Mouse (Mus musculus) hindbrain, embryonic 15.5 days (tissue): ENCODE results near the gene Rchy1. TPM values are rescaled to one million over a fixed set of nuclear protein-coding genes. Genes with fewer than 3 reads are reported as not detected.
"Not testable (repeated sequence)": the region's sequence is repeated elsewhere in the genome, so short reads cannot be mapped to it uniquely, and the experiment has no call there.

Source experiments
- ATAC-seq: fragments of 200-750 bp; cut with Nextera tagmentation; 2 replicates; pipeline ENCODE4 v1.8.0; 2017; ENCODE audit warnings: low read depth, moderate number of reproducible peaks, moderate TSS enrichment; ENCODE audit not compliant: low FRiP score
- H3K27ac ChIP-seq: fragments of 300-500 bp; sonication (generic); replicated peaks from 2 replicates; pipeline ENCODE4 v1.5.1; 2015; ENCODE audit warnings: mild to moderate bottlenecking, inconsistent platforms
- H3K27me3 ChIP-seq: fragments of 300-500 bp; sonication (generic); 2 replicates; pipeline ENCODE4 v1.6.1; 2015; ENCODE audit warnings: control low read depth, inconsistent platforms
- H3K36me3 ChIP-seq: fragments of 300-500 bp; sonication (generic); 2 replicates; pipeline ENCODE4 v1.6.1; 2015; ENCODE audit warnings: control low read depth, inconsistent platforms
- H3K4me1 ChIP-seq: fragments of 300-500 bp; sonication (generic); replicated peaks from 2 replicates; pipeline ENCODE4 v1.6.1; 2015; ENCODE audit warnings: control low read depth, inconsistent platforms
- H3K4me2 ChIP-seq: fragments of 300-500 bp; sonication (generic); 2 replicates; pipeline ENCODE4 v1.6.1; 2015; ENCODE audit warnings: moderate library complexity, mild to moderate bottlenecking, inconsistent platforms
- H3K4me3 ChIP-seq: fragments of 300-500 bp; sonication (generic); 2 replicates; pipeline ENCODE4 v1.5.1; 2015; ENCODE audit warnings: mild to moderate bottlenecking, inconsistent platforms
- H3K9ac ChIP-seq: fragments of 300-500 bp; sonication (generic); 2 replicates; pipeline ENCODE4 v1.6.1; 2015; ENCODE audit warnings: inconsistent platforms
- H3K9me3 ChIP-seq: fragments of 300-500 bp; sonication (generic); 2 replicates; pipeline ENCODE4 v1.6.1; 2016; ENCODE audit warnings: control low read depth, inconsistent platforms
- WGBS: fragments of 180-500 bp; shearing (Covaris S2); methylation state at CpG from one replicate; pipeline ENCODE4 v1.1.7; 2015; 5-methylcytosine and 5-hydroxymethylcytosine counted together
- polyA plus RNA-seq: library from polyadenylated mRNA; unstranded; fragments of >200 nt; fragmentation: Nextera tagmentation; extraction: Ambion mirVana; gene quantifications from 2 replicates; pipeline ENCODE4 v1.2.1, GENCODE M21; 2015

Gene Rchy1
- polyA plus RNA-seq, 1 experiment from 2014 or later = 85.0 TPM

DNA sequence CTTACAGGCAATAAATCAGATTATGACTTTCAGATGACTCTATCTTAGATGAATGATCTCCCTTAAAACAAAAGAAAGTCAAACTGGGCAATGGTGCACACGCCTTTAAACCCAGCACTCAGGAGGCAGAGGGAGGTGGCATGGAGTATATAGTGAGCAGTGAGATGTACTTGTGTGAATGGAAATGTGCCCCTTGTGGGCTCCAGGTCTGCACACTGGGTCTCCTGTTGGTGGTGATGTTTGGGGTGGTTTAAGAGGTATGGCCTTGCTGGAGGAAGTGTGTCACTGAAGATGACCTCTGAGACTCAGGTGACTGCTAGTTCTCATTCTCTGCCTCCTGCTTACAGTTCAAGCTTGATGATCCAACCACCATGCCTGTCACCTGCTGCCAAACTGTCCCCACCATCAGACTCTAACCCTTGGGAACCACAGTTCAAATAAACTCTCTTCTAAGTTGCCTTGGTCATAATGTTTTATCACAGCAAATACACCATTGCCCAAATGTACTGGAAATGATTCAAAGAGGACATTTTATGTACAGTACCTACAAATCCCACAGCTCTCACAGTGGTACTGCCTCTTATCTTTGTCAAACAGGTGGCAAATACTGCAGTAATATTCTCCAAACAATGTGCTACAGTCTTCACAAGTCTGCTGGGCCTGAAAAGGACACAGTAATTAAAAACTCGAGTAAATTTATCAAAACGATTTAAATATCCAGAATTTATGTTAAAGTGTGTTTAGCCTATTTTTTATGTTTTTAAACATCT, 5.7 kb downstream of the Rchy1 start:
- H3K27ac ChIP-seq = no peak overlapping the region
- peaks cover 26% of the 10 kb centered on the region for H3K4me1 ChIP-seq
- H3K27me3 ChIP-seq = no peaks in the 10 kb centered on the region
- H3K9ac ChIP-seq = no peak overlapping the region
- no peak overlapping the region for H3K4me3 ChIP-seq
- no peak overlapping the region for H3K4me2 ChIP-seq
- WGBS = 94% methylated on average over 3 of the region's 3 CpGs
- H3K9me3 ChIP-seq = no peaks in the 10 kb centered on the region
- peaks cover 33% of the 10 kb centered on the region for H3K36me3 ChIP-seq
- no peak for ATAC-seq

DNA sequence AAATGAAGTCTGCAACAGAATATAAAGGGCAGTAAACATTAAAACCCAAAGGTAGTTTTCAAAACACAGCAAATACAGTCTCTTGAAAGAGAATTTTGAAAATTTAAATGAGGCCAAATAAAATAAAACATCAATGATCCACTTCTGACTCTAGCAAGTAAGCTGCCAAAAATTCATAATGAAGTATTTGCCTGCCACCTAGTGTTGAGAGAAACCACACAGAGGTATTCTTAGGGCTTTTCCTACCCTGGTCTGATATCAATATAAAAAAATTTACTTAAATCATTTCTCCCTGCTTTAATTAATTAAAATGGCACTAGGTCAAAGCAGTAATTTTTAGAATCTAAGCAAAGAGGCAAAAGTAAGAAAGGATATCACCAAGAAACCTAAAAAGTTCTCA, 11.5 kb downstream of the Rchy1 start:
- no peak overlapping the region for H3K4me3 ChIP-seq
- H3K27ac ChIP-seq = no peak overlapping the region
- H3K4me2 ChIP-seq = no peak overlapping the region
- no peaks in the 10 kb centered on the region for H3K9me3 ChIP-seq
- H3K9ac ChIP-seq = no peak overlapping the region
- H3K27me3 ChIP-seq = no peaks in the 10 kb centered on the region
- ATAC-seq = no peak; the same call in 1 of the 2 replicates
- peaks cover 57% of the 10 kb centered on the region for H3K36me3 ChIP-seq
- H3K4me1 ChIP-seq = no peaks in the 10 kb centered on the region

DNA sequence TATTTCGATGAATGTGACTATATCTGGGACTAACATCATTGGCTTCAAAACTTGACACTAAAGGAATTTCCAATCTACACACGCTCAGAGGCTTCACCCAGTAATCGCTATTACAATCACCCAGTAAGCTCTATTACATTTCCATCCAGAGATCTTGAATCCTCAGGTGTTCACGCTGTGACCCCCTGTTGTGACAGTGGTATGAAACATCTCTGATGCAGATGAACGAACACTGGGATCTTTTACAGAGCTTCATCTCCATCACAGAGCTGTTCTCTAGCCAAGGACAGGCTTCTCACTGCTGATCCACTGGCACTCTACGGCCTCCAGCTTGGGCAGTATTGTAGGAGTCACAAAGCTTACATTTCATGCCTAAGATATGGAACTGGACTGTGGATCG, 13.4 kb downstream of the Rchy1 start:
- Histone ChIP-seq H3K36me3 (peaks cover 50% of the 10 kb centered on the region), H3K27me3 (no peaks in the 10 kb centered on the region), H3K9ac (no peak overlapping the region), H3K4me2 (no peak overlapping the region), H3K9me3 (no peaks in the 10 kb centered on the region), H3K4me3 (no peak overlapping the region), H3K4me1 (no peaks in the 10 kb centered on the region), H3K27ac (no peak overlapping the region)
- no peak for ATAC-seq
- WGBS = 89% methylated on average over 7 of the region's 7 CpGs

DNA sequence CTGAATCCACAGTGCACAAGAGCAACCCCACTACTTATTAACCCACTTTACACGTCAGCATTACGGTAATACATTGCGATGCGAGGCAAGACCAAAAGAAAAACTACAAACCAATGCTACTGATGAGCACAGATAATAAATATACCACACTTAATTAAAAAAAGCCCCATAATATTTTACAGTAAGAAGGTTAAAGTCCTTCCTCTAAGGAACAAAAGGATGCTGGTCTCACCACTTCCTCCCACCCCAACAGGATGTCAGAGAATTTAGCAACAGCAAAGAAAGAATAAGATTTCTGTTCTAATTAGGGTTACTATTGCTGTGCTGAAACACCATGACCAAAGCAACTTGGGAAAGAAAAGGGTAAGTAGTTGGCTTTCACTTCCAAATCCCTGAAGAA, 15.9 kb downstream of the Rchy1 start:
- H3K27me3 ChIP-seq = no peaks in the 10 kb centered on the region
- WGBS = 98% methylated on average over 4 of the region's 4 CpGs
- peaks cover 34% of the 10 kb centered on the region for H3K36me3 ChIP-seq
- H3K4me2 ChIP-seq = no peak overlapping the region
- H3K9me3 ChIP-seq = no peaks in the 10 kb centered on the region
- H3K9ac ChIP-seq = no peak overlapping the region
- H3K4me1 ChIP-seq = no peaks in the 10 kb centered on the region
- H3K4me3 ChIP-seq = no peak overlapping the region
- no peak for ATAC-seq
- H3K27ac ChIP-seq = no peak overlapping the region

DNA sequence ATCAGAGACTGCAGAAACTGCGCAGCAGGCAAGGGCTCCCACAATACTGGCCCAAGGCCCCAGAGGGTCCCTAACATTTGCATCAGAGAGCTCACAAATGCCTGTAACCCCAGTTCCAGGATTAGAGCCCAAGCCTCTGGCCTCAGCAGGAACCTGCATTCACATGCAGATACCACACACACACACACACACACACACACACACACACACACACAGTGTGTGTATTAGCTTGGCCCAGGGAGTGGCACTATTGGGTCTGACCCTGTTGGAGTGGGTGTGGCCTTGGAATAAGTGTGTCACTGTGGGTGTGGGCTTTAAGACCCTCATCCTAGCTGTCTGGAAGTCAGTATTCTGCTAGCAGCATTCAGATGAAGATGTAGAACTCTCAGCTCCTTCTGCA, 17.3 kb downstream of the Rchy1 start:
- not testable (repeated sequence) for H3K4me2 ChIP-seq, H3K27me3 ChIP-seq, H3K4me3 ChIP-seq, ATAC-seq, H3K9me3 ChIP-seq, H3K4me1 ChIP-seq, H3K27ac ChIP-seq, H3K9ac ChIP-seq
- peaks cover 27% of the 10 kb centered on the region for H3K36me3 ChIP-seq
- WGBS = 32% methylated on average over 1 of the region's 1 CpGs

DNA sequence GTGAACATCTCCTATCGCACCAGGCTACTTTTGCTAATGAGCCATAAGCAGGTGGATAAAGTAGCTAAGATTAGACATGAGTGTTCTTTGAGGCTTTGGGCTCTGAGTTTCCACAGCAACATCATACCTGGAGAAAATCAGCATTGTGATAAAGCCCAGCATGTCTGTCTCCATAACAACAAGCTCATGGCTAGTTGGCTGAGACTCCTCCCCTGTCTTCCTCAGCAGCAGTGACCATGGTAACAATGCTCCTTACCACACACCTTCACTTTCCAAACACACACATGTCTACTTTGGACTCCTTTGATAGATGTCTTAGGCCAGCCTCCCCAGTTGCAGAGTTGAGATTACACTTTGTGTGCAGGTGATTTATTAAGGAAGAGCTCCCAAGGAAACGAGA, 49.6 kb downstream of the Rchy1 start:
- 77% methylated on average over 2 of the region's 2 CpGs for WGBS
- Histone ChIP-seq H3K4me2 (no peak overlapping the region), H3K4me3 (no peak overlapping the region), H3K36me3 (no peaks in the 10 kb centered on the region), H3K27ac (no peak overlapping the region), H3K4me1 (peaks cover 6% of the 10 kb centered on the region; the same call in 1 of the 2 replicates), H3K9ac (no peak overlapping the region), H3K9me3 (no peaks in the 10 kb centered on the region), H3K27me3 (no peaks in the 10 kb centered on the region)
- peak; percentile 70 for ATAC-seq

DNA sequence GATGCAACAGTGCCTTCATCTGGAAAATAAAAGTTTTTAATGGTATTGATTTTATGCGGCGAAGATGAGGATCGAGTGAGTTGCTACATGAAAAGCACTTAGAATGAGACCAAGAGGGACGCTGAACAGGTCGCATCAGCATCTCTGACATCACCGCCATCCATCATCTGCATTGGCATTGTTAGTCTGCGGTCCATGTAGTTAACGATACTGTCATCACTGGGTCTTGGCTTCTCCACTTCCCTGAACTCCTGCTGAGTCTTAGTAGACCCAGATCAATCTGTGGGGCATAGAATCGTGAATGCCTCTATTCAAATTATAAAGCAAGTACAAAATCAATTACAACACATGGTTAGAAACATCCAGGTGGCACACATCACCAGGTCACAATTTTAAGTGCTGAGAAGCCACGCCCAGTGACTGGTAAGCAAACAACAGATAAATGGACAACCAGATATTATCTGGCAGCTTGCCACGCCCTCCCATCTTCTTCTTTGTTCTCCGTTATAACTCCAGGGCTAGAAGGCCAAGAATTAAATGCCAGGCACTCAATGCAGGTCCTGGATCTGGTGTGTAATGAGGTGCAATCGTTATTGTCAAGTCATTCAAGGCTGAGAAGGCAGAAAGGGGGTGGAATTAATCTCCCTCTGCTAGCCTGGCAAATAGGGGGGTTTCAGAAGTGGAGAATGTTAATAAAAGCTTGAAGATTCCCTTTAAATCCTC, 51.3 kb downstream of the Rchy1 start:
- Histone ChIP-seq H3K27me3 (no peaks in the 10 kb centered on the region), H3K4me1 (peaks cover 6% of the 10 kb centered on the region; the same call in 1 of the 2 replicates), H3K36me3 (no peaks in the 10 kb centered on the region), H3K9ac (no peak overlapping the region), H3K4me2 (no peak overlapping the region), H3K4me3 (no peak overlapping the region), H3K9me3 (no peaks in the 10 kb centered on the region), H3K27ac (no peak overlapping the region)
- peak; percentile 37; the same call in 1 of the 2 replicates for ATAC-seq
- 58% methylated on average over 13 of the region's 13 CpGs for WGBS

DNA sequence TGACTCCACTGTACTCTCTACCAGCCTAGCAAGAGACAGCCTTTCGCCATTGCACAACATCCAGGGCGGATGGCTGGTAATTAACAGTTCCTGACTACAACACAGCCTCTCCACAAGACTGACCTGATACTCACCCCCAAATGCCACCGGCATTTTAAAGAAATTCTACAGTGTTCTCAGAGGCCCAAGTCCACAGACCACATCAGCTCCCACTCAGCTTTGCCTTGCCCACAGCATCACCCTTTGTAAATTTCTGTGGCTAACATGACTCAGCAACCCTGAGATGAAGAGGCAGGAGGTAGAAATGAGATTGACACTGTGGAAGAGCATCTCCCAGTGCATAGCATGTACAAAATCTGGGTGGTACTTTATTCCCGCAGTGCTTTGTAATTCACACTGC, 52.3 kb downstream of the Rchy1 start:
- H3K9ac ChIP-seq = no peak overlapping the region
- no peaks in the 10 kb centered on the region for H3K36me3 ChIP-seq
- H3K27ac ChIP-seq = no peak overlapping the region
- no peak overlapping the region for H3K4me3 ChIP-seq
- no peak overlapping the region for H3K4me2 ChIP-seq
- H3K27me3 ChIP-seq = no peaks in the 10 kb centered on the region
- no peaks in the 10 kb centered on the region for H3K9me3 ChIP-seq
- ATAC-seq = no peak
- H3K4me1 ChIP-seq = peaks cover 6% of the 10 kb centered on the region; the same call in 1 of the 2 replicates
- 95% methylated on average over 4 of the region's 4 CpGs for WGBS

DNA sequence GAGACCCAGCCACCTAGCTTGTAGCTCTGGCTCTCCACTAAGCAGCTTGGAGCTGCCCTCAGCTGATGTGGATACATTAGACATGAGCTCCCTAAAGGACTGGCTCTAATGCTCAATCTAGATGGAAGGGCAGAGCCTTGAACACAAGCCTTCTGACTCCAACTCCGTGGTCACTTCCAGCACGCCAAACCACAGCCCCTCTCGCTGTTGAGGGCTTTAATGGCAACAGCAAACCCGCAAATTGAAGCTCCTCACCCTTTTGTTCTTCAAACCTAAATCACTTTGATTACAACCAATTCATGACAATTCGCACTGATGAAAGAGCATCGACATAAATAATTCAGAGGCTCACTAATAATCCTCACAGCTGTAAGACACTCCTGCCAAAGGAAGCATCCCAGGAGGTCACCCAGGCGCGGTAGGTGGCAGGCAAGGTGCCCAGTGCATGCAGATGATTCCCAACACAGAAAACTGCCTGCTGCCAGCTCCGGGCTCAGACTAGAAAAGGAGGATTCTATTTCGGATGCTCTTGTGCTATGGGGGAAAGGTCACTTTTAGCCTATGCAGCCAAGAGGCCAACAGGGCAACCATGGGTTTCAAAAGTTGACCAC, 53.8 kb downstream of the Rchy1 start:
- no peak overlapping the region for H3K4me2 ChIP-seq
- WGBS = 42% methylated on average over 10 of the region's 10 CpGs
- no peak overlapping the region for H3K4me3 ChIP-seq
- no peak overlapping the region for H3K9ac ChIP-seq
- H3K9me3 ChIP-seq = no peaks in the 10 kb centered on the region
- H3K27me3 ChIP-seq = no peaks in the 10 kb centered on the region
- no peaks in the 10 kb centered on the region for H3K36me3 ChIP-seq
- H3K27ac ChIP-seq = no peak overlapping the region
- peaks cover 6% of the 10 kb centered on the region; the same call in 1 of the 2 replicates for H3K4me1 ChIP-seq
- 0 out of 2 replicates have a peak, but pooled peaks have one; percentile 43 for ATAC-seq

Other genes with a start within 250 kb of the Rchy1 start
- 0.21 and 0.43 TPM in 2 replicates for gene Odaph, start 24.4 kb upstream of the Rchy1 start, polyA plus RNA-seq
- gene Cdkl2, start 80.8 kb upstream of the Rchy1 start, polyA plus RNA-seq = 13.7 and 14.8 TPM in 2 replicates
- gene G3bp2, start 120.7 kb upstream of the Rchy1 start, polyA plus RNA-seq = 325 and 337 TPM in 2 replicates
- gene Uso1, start 174.9 kb upstream of the Rchy1 start, polyA plus RNA-seq = 38.7 and 44.6 TPM in 2 replicates